Mouse (Mus musculus): ENCODE data around the gene Nupl1. TPM values are rescaled to one million over a fixed set of nuclear protein-coding genes. Genes with fewer than 3 reads are reported as not detected.

Gene Nupl1
- total and polyA plus RNA-seq, 2 experiments from 2014 or later: 0.04 TPM; not detected in 1

DNA sequence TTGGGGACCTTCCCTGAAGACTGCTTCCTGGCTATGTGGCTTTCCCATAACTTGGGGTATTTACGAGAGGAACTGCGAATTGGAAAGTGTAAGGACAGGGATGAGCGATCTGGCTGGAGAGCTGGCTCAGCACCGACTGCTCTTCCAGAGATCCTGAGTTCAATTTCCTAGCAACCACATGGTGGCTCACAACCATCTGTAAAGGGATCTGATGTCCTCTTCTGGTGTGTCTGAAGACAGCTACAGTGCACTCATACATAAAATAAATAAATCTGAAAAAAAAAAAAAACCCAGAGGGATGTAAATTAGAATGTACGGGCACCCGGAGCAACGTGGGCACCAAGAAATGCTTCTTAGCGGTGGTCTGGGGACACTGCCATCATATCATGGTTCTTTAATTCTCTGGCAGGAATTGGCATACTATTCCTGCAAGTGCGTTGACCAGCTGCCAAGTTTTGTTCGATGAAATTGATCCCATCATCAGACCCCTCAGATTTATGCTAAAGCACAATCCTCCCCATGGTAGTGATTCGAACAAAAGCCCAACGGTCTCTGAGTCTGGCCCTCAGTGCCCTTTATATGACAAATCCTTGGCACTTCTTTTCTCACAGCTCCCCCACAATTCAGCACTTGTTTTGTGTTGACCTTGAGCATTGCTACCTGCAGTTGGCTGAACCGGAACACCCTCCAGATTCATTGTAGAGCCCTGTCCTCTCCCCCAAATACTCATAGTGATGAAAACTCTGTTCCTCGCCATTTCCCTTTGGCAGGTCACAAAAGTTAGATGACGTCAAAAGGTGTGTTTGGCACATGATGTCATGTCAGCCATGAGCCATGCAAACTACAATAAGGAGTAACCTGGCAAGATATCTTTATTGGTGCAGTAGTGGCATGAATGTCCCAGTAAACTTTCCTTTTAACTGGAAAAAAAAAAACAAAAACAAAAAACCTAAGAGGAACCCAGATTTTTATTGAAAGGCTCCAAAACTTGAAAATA is 1.1 kb upstream of the Nupl1 start:
- no peaks in the 10 kb centered on the region for H3K27me3 ChIP-seq (ENCODE audit: control insufficient read depth, insufficient read depth, low read length)
- 18% methylated on average over 15 of the region's 15 CpGs for WGBS
- no peaks in the 10 kb centered on the region for H3K36me3 ChIP-seq (replicated peaks; ENCODE audit: control insufficient read depth, insufficient read depth, low read length)
- H3K9ac ChIP-seq (replicated peaks; ENCODE audit: low read depth, low read length): peak overlapping the region; percentile 82
- no peak for ATAC-seq (ENCODE audit: insufficient read depth, low read depth)
- TF ChIP-seq EP300 (IDR thresholded peaks at IDR 0.05; ENCODE audit: low read depth) (no peak), CTCF (IDR thresholded peaks at IDR 0.05; ENCODE audit: low read depth) (no peak)
- H3K9me3 ChIP-seq (replicated peaks; ENCODE audit: control insufficient read depth, low read length): no peaks in the 10 kb centered on the region
- peak overlapping the region; percentile 88 for H3K4me2 ChIP-seq (ENCODE audit: low read depth, low read length)
- peak overlapping the region; percentile 91 for H3K27ac ChIP-seq (ENCODE audit: low read depth)
- no peak for DNase-seq (ENCODE audit: low spot score)
- peak overlapping the region; percentile 81 for H3K4me3 ChIP-seq (ENCODE audit: low read depth, low read length)
- peaks cover 10% of the 10 kb centered on the region for H3K4me1 ChIP-seq (ENCODE audit: control insufficient read depth, insufficient read depth)

DNA sequence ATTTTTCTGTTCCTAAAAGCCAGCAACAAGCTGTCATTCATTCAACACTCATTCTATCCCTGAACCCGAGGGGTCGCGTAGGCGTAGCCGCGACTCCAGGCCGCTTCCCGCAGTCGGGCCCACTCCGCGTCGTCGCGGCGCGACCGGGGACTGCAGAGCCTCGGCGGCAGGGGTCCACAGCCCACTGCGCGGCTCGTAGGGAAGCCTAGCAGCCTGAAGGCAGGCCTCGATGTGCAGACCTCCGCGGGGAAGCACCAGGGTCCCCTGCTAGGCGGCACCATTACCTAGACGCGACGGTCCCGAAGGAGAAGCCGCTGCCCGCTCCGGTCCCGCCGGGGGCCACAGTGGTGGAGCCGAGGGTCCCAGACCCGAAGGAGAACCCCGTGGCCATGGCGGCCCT is 352 bp downstream of the Nupl1 start:
- 0% methylated on average over 39 of the region's 39 CpGs for WGBS
- peak overlapping the region; percentile 81 for H3K4me3 ChIP-seq (ENCODE audit: low read depth, low read length)
- TF ChIP-seq CTCF (IDR thresholded peaks at IDR 0.05; ENCODE audit: low read depth) (no peak), EP300 (IDR thresholded peaks at IDR 0.05; ENCODE audit: low read depth) (no peak)
- no peaks in the 10 kb centered on the region for H3K9me3 ChIP-seq (replicated peaks; ENCODE audit: control insufficient read depth, low read length)
- H3K4me2 ChIP-seq (ENCODE audit: low read depth, low read length): peak overlapping the region; percentile 67
- no peaks in the 10 kb centered on the region for H3K27me3 ChIP-seq (ENCODE audit: control insufficient read depth, insufficient read depth, low read length)
- peaks cover 10% of the 10 kb centered on the region for H3K4me1 ChIP-seq (ENCODE audit: control insufficient read depth, insufficient read depth)
- H3K27ac ChIP-seq (ENCODE audit: low read depth): peak overlapping the region; percentile 83
- ATAC-seq (ENCODE audit: insufficient read depth, low read depth): peak; percentile 60
- H3K36me3 ChIP-seq (replicated peaks; ENCODE audit: control insufficient read depth, insufficient read depth, low read length): 0 out of 2 replicates have a peak, but pooled peaks cover 2% of the 10 kb centered on the region
- H3K9ac ChIP-seq (replicated peaks; ENCODE audit: low read depth, low read length): peak overlapping the region; percentile 82
- DNase-seq (ENCODE audit: low spot score): peak; percentile 9

DNA sequence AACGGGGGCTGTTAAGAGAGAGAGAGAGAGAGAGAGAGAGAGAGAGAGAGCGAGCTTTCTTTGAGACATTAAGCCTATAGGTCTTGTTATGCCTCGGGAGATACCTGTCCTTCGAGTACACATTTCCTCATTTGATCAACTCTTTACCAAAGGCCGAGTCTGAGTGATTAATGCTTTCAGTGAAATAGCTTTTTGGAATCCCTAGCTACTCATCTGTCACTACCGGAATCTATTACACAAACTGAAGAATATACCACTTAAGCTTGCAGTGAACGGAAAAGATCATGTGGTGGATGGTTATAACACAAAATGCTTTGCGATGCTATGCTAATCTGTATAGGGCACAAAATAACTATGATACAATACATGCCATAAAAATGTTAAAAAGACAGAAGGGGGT is 865 bp downstream of the Nupl1 start:
- 6% methylated on average over 8 of the region's 8 CpGs for WGBS
- Histone ChIP-seq H3K27me3 (ENCODE audit: control insufficient read depth, insufficient read depth, low read length) (no peaks in the 10 kb centered on the region), H3K27ac (ENCODE audit: low read depth) (no peak overlapping the region), H3K9me3 (replicated peaks; ENCODE audit: control insufficient read depth, low read length) (no peaks in the 10 kb centered on the region), H3K36me3 (replicated peaks; ENCODE audit: control insufficient read depth, insufficient read depth, low read length) (peaks cover 6% of the 10 kb centered on the region; the same call in 1 of the 2 replicates), H3K4me1 (ENCODE audit: control insufficient read depth, insufficient read depth) (peaks cover 10% of the 10 kb centered on the region), H3K4me2 (ENCODE audit: low read depth, low read length) (peak overlapping the region; percentile 67), H3K9ac (replicated peaks; ENCODE audit: low read depth, low read length) (peak overlapping the region; percentile 82), H3K4me3 (ENCODE audit: low read depth, low read length) (peak overlapping the region; percentile 81)
- TF ChIP-seq CTCF (IDR thresholded peaks at IDR 0.05; ENCODE audit: low read depth) (no peak), EP300 (IDR thresholded peaks at IDR 0.05; ENCODE audit: low read depth) (no peak)
- no peak for DNase-seq (ENCODE audit: low spot score)
- no peak for ATAC-seq (ENCODE audit: insufficient read depth, low read depth)

DNA sequence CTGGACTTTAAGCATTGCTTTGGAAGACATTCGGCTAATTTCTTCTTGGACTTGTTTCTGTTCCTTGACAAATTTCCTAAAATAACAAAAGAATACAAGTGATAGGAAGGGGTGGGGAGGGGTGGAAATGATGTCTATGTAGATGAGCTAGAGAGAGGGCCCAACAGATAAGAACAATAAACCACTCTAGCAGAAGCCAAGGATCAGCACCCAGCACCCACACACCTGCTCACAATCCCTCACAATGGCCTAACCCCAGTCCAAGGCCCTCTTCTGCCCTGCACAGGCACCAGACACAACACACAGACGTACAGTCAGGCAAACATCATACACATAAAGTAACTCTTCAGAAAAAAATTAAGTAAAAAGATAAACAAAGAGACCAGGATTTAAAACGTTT is 12.7 kb downstream of the Nupl1 start:
- Histone ChIP-seq H3K9me3 (replicated peaks; ENCODE audit: control insufficient read depth, low read length) (no peaks in the 10 kb centered on the region), H3K27me3 (ENCODE audit: control insufficient read depth, insufficient read depth, low read length) (no peaks in the 10 kb centered on the region), H3K36me3 (replicated peaks; ENCODE audit: control insufficient read depth, insufficient read depth, low read length) (peaks cover 50% of the 10 kb centered on the region), H3K27ac (ENCODE audit: low read depth) (no peak overlapping the region), H3K4me3 (ENCODE audit: low read depth, low read length) (no peak overlapping the region), H3K9ac (replicated peaks; ENCODE audit: low read depth, low read length) (no peak overlapping the region), H3K4me1 (ENCODE audit: control insufficient read depth, insufficient read depth) (no peaks in the 10 kb centered on the region), H3K4me2 (ENCODE audit: low read depth, low read length) (no peak overlapping the region)
- no peak for DNase-seq (ENCODE audit: low spot score)
- 71% methylated on average over 3 of the region's 3 CpGs for WGBS
- ATAC-seq (ENCODE audit: insufficient read depth, low read depth): no peak
- TF ChIP-seq CTCF (IDR thresholded peaks at IDR 0.05; ENCODE audit: low read depth): no peak
- no peak for TF ChIP-seq EP300 (IDR thresholded peaks at IDR 0.05; ENCODE audit: low read depth)

DNA sequence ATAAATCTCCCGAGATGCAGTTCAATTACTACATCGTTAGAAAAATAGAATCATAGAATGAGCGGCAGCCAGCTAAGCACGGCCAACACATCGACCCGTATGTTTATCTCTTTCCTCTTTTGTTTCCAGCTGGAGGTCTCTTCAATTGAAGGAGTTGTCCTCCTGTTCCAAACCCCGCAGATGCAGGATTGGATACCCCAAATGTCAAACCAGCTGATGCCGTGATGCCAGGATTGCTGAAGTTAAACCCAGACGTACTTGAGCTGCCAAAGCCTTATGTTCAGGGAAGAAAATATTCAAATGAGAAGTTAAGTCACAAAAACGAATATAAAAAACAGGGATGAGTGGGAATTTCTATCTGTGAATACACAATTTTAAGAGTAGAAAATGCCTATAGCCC is 31.3 kb downstream of the Nupl1 start:
- TF ChIP-seq CTCF (IDR thresholded peaks at IDR 0.05; ENCODE audit: low read depth): no peak
- TF ChIP-seq EP300 (IDR thresholded peaks at IDR 0.05; ENCODE audit: low read depth): no peak
- no peak overlapping the region for H3K4me3 ChIP-seq (ENCODE audit: low read depth, low read length)
- no peak for ATAC-seq (ENCODE audit: insufficient read depth, low read depth)
- no peak overlapping the region for H3K27ac ChIP-seq (ENCODE audit: low read depth)
- H3K9ac ChIP-seq (replicated peaks; ENCODE audit: low read depth, low read length): no peak overlapping the region
- no peaks in the 10 kb centered on the region for H3K4me1 ChIP-seq (ENCODE audit: control insufficient read depth, insufficient read depth)
- H3K27me3 ChIP-seq (ENCODE audit: control insufficient read depth, insufficient read depth, low read length): no peaks in the 10 kb centered on the region
- peaks cover 45% of the 10 kb centered on the region for H3K36me3 ChIP-seq (replicated peaks; ENCODE audit: control insufficient read depth, insufficient read depth, low read length)
- WGBS: 85% methylated on average over 10 of the region's 10 CpGs
- DNase-seq (ENCODE audit: low spot score): no peak
- H3K9me3 ChIP-seq (replicated peaks; ENCODE audit: control insufficient read depth, low read length): no peaks in the 10 kb centered on the region
- H3K4me2 ChIP-seq (ENCODE audit: low read depth, low read length): no peak overlapping the region
